Mouse (Mus musculus): Measurements from ENCODE around the gene Mapk8ip2.

GRCm38 (mm10) chr15:89460298-89460697 lies 6.6 kb downstream of the Mapk8ip2 start:
- no peak for TF ChIP-seq CTCF (IDR thresholded peaks at IDR 0.05; ENCODE audit: low read depth)
- TF ChIP-seq EP300 (IDR thresholded peaks at IDR 0.05; ENCODE audit: low read depth) = no peak
